Mouse (Mus musculus): ENCODE results near the gene Mpi. TPM values are rescaled to one million over a fixed set of nuclear protein-coding genes. Genes with fewer than 3 reads are reported as not detected.
A peak's percentile ranks its signal among the peaks of the same experiment; 100 is the strongest.

Gene Mpi
- 10 to 100 TPM in 1 of 2 experiments, 1 to 10 TPM in 1; 7.8 to 14.8 TPM for polyA plus RNA-seq (2017; shearing (Covaris generic))

GRCm38 (mm10) chr9:57552139-57552887 is at the start of gene Mpi:
Gene Mpi, minus strand, starts transcription at chr9:57552763.
- no peak for ATAC-seq

- ATAC-seq: no peak
These were observed 49.5 kb upstream of the Mpi start for GRCm38 (mm10) chr9:57602098-57602497.

GRCm38 (mm10) chr9:57601353-57601706 is 48.8 kb upstream of the Mpi start:
- ATAC-seq: no peak

DNA sequence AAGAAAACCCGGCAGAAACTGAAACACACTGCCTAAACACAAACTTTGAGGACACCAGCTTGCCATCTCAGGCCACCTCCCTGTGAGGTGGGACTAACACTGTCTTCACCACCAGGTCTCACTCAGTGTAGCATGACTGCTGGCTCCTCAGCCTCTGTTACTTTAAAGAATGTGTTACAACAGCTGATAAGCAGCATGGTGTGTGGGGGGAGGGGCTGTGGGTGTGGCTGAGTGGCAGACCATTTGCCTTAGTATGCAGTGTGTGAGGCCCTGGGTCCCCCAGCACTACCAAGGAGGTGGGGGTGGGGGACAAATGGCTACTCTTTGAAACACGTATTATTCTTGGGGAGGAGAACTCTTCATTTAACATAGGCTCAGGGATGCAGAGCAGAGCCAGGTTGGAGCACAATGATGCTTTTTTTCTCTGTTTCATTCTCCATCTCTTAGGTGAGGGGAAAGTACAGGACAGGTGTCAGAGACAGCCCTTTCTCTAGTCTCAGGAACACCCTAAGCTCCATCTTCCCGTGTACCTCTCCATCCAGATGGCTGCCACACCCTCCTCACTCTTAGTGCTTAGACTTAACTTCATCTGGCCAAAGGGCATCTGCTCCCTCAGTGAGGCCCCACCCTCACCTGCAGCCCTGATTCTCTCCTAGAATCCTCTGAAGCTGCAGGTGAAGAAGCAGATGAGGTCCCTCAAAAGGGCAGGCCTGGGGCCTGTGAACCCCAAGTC is 48.2 kb upstream of the Mpi start:
- no peak for ATAC-seq

- ATAC-seq: no peak
These were observed 46.4 kb upstream of the Mpi start for GRCm38 (mm10) chr9:57598851-57599563.

- no peak for ATAC-seq
These were observed 45.4 kb upstream of the Mpi start for GRCm38 (mm10) chr9:57597929-57598382.

GRCm38 (mm10) chr9:57597265-57597664 is 44.7 kb upstream of the Mpi start:
- no peak for ATAC-seq

- ATAC-seq: no peak
These were observed 41.6 kb upstream of the Mpi start for GRCm38 (mm10) chr9:57594174-57594509.

DNA sequence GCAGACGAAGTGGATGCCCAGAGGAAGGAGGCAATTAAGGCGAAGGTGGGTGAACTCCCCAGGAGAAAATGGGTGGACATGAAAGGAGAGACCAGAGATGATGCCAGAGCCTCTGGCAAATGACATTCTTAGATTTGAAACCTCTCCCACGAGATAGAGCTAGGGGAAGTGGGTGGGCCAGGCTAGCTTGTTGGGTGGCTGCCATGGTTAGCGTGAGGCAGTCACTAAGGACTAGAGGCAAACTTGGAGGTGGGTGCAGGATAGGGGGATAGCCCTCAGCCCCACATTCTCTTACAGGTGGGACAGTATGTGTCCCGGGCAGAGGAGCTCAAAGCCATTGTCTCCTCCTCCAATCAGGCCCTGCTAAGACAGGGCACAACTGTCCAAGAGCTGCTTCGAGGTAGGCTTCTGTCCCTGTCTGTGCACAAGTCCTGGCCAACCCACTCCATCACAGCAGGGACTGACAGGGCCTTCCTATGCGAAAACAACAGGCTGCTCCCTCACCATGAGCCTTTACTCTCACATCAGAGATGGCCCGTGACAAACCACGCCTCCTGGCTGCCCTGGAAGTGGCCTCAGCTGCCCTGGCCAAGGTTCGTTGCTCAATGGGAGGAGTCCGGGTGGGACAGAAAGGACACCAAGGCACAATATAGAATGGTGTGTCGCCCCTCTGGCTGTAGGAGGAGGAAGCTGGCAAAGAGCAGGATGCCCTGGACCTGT is 41.1 kb upstream of the Mpi start:
- no peak for ATAC-seq

- no peak for ATAC-seq
These were observed 38.2 kb upstream of the Mpi start for GRCm38 (mm10) chr9:57590726-57591125.

- ATAC-seq: peak; percentile 78
These were observed 36.9 kb upstream of the Mpi start, which contains the start of gene Ulk3 for GRCm38 (mm10) chr9:57589224-57590126. Gene Ulk3, plus strand, starts transcription at chr9:57589452.

DNA sequence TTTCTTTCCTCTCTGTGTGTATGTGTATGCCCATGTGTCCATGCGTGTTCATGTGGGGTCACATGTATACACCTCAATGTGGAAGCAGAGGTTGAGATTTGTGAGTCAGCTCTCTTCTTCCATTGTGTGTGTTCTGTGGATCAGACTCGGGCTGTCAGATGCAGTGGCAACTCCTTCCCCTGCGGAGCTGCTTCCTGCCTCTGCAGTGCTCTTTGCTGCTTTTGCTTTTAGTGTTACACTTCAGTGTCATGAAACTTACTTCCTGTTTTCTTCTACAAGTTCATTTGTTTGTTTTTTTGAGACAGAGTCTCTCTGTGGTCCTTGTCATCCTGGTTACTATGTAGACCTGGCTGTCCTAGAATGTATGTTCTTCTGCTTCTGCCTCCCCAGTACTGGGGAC is 32.4 kb upstream of the Mpi start:
- ATAC-seq: no peak

DNA sequence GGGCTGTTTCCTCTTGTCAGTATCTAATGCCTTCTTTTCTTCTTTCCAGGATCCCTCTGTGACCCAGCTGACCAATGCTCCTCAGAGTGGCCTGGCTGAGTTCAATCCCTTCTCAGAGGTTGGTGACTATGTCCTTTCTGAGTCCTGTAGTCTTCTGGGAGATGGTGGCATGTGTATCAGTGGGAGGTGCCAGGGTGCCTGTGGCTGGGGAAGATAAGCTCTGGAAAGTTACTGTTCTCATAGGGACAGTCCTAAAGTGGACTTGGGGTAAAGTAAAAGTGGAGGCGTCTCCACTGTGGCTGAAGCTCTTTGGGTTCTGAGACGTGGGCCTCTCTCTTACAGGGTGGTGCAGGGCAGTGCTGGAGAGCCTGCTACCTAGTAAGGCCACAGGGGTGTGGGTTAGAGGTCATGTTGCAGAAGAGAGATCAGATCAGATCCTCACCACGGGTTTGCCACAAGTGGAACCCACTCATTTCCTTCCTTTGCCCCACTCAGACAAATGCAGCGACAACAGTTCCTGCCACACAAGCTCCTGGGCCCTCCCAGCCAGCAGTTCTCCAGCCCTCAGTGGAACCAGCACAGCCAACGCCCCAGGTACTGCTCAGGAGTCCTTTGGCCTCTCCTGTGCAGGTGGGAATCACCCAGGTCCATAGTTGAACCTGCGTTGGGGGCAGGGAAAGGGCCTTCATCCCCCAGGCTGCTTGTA is 24.7 kb upstream of the Mpi start:
- peak; percentile 43 for ATAC-seq

DNA sequence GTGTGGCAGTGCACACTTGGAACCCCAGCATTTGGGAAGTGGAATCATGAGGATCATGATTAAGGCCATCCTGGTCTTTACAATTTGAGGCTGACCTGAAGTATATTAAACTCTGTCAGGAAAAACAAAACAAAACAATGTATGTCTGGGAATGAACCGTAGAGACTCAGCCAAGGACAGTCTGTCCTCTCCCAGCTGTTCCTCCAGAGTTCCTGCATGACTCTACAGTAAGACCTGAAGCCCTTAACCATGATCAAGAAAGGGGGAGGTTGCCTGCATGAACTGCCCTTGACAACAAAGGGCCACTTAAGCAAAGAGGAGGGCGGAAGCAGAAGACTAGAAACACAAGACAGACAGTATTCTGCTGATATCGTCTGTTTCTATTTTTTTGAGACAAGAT is 23.0 kb upstream of the Mpi start:
- ATAC-seq: no peak

- ATAC-seq: no peak
These were observed 21.8 kb upstream of the Mpi start for GRCm38 (mm10) chr9:57574397-57574796.

GRCm38 (mm10) chr9:57568500-57568899 is 15.9 kb upstream of the Mpi start:
- no peak for ATAC-seq

DNA sequence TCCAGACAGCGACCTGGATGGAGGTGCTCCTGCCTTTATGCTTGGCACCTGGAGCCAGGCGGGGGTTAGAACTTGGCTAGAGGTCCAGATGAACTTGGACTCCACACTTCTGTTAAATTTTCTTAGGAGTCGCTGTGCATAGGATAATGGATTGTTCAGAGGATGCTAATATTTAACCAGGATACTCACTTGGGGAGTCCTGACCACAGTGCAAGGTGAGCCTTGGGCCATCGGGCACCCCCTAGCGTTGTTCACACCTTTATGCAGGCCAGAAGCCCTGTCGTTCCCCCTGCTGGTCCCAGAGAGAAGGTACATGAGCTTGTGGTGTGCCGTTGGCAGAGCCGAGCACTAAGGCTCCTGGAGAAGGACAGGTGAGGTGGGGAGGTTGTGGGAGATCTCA is 14.3 kb upstream of the Mpi start:
- no peak for ATAC-seq

DNA sequence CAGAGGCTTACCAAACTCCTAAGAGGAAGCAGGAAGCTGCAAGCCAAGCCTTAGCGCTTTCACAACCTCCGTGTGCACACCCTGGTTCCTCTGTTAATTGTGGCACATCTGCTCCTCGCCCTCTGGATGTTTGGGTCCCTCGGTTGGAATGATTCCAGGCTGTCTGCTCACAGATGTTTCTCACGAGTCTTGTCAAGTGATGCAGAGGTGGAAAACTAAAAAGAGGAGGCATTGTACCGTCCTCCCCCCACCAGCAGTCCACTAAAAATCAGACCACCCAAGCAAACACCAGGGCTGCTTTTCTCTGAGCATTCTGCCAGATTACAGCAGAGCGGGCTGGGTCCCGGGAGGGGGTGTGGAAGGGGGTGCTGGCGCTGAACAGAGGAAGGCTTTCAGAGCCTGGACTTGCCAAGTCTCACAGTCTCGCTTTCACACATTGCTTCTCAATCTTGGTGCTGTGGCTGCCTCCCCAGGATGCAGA is 13.2 kb upstream of the Mpi start:
- ATAC-seq: no peak

DNA sequence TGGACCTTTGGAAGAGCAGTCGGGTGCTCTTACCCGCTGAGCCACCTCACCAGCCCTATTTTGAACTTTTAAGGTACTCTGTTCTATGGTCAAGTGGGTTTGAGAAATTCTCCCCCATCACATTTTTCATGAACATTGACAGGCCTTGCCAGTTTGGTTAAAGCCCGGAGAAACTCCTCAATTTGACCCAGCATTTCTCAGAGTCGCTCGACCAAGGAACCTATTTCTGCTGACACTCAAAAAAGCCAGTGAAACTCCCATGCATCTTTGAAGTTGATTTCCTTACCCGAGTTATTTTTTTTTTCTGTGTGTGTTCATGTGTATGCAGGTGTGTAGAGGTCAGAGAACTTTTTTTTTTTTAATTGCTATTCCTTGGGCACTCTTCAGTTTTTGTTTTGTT is 12.0 kb upstream of the Mpi start:
- no peak for ATAC-seq

DNA sequence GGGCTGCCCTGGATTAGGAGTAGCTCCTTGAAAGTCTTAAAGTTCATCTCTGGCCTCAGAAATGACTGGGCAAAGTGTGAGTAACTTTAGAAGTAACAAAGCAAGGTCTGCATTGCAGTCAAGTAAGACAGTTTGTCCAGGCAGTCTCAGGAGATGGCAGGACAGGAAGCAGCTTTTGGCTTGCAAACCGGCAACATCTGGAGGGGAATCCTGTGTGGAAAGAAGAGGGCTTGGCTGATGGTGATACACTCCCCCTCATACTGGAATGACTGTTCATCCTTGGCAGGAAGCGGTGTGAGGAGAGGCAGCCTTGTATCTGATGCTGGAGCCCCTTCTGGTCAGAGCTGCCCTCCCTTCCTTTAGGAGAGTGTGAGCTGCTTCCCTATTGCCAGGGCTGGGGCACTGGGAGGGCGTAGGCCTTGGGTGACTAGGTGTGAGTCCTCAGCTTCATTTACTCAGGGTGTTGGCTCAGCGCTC is 10.4 kb upstream of the Mpi start:
- ATAC-seq: no peak

DNA sequence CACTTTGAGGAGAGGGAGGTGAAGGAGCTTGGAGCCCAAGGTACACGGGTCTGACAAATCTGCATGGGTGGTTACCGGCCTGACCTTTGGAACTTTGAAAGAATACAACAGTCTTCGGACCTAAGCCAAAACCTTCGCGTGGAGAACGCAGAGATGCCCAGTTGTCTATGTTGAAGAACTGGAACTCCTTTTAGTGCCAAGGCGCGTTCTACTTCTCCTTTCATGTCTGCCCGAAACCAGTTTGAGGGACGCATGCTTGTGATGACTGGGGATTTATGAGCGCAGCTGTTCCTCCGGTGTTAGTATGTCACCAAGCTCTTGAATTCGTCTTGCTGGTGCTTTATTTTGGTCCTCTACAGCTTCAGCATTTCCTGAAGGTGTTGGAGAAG is 9.1 kb upstream of the Mpi start:
- ATAC-seq: no peak

All from activated CD4-positive, CD25-positive, alpha-beta regulatory T cell, adult 4 months (primary cell).